Mouse (Mus musculus) heart, adult 2 months (tissue): ENCODE data around the gene Slpi. TPM values are rescaled to one million over a fixed set of nuclear protein-coding genes. Genes with fewer than 3 reads are reported as not detected.
A peak's percentile ranks its signal among the peaks of the same experiment; 100 is the strongest.
"Not testable (repeated sequence)": the region's sequence is repeated elsewhere in the genome, so short reads cannot be mapped to it uniquely, and the experiment has no call there.

Experiments
- DNase-seq, 2 experiments: peaks; one replicate each; pipeline ENCODE4 v3.0.0; 2021
- H3K27ac ChIP-seq: fragments of 200-600 bp; 2 replicates; pipeline ENCODE4 v1.8.1; 2022
- H3K27me3 ChIP-seq: fragments of 200-500 bp; 2 replicates; pipeline ENCODE4 v1.6.1; 2012; ENCODE audit warnings: mild to moderate bottlenecking, low read length, inconsistent platforms, mixed read lengths; ENCODE audit not compliant: control insufficient read depth, insufficient read depth
- H3K36me3 ChIP-seq: fragments of 200-500 bp; 2 replicates; pipeline ENCODE4 v1.6.1; 2012; ENCODE audit warnings: low read length, inconsistent platforms; ENCODE audit not compliant: control insufficient read depth, insufficient read depth
- H3K4me1 ChIP-seq: fragments of 200-500 bp; 2 replicates; pipeline ENCODE4 v1.6.1; 2011; ENCODE audit warnings: low read length; ENCODE audit not compliant: control insufficient read depth, insufficient read depth
- H3K4me3 ChIP-seq: fragments of 200-600 bp; 2 replicates; pipeline ENCODE4 v1.8.1; 2022
- H3K79me2 ChIP-seq: fragments of 200-500 bp; replicated peaks from 2 replicates; pipeline ENCODE4 v1.6.1; 2012; ENCODE audit warnings: mild to moderate bottlenecking, inconsistent platforms, low read length, moderate library complexity, mixed read lengths; ENCODE audit not compliant: control insufficient read depth, insufficient read depth
- H3K9ac ChIP-seq: fragments of 200-500 bp; 2 replicates; pipeline ENCODE4 v1.6.1; 2012; ENCODE audit warnings: low read depth, mild to moderate bottlenecking, control low read depth, inconsistent platforms, low read length, mixed read lengths
- CTCF ChIP-seq: fragments of 200-600 bp; IDR thresholded peaks from 2 replicates; pipeline ENCODE4 v1.8.1; 2022; ENCODE audit warnings: antibody characterized with exemption, mild to moderate bottlenecking, moderate library complexity
- EP300 ChIP-seq: fragments of 200-500 bp; IDR thresholded peaks from 2 replicates; pipeline ENCODE4 v1.6.1; 2011; ENCODE audit warnings: low read depth, low read length, control low read depth; ENCODE audit not compliant: insufficient read depth
- POLR2A ChIP-seq: fragments of 200-500 bp; IDR thresholded peaks from 2 replicates; pipeline ENCODE4 v1.6.1; 2011; ENCODE audit warnings: mild to moderate bottlenecking, low read depth, low read length, control low read depth; ENCODE audit not compliant: insufficient read depth
- WGBS: fragments of 180-500 bp; shearing (Covaris S2); methylation state at CpG from one replicate; pipeline ENCODE4 v1.1.7; 2018; 5-methylcytosine and 5-hydroxymethylcytosine counted together
- intact Hi-C: fragments of 180-260 bp; cut with DNase I; formaldehyde crosslinking; loops from one replicate; pipeline ENCODE4 v1.15.1; 2025
- polyA plus RNA-seq: library from polyadenylated mRNA; depleted of rRNA; stranded (reverse); fragments of >200 nt; gene quantifications from 2 replicates; pipeline ENCODE4 v1.2.3, GENCODE M21; 2012
- total RNA-seq, 2 experiments: library from RNA; stranded (reverse); gene quantifications; 2 replicates each; pipeline ENCODE4 v1.2.3; 2021

Slpi gene
- total and polyA plus RNA-seq, 3 experiments, result 8.3 to 26.4 (median 10.9) TPM

GRCm38 (mm10) chr2:164356177-164356967, 32.5 kb downstream of the Slpi start:
- no peak overlapping the region for H3K9ac ChIP-seq
- no peak overlapping the region for H3K27ac ChIP-seq
- no peaks in the 10 kb centered on the region for H3K4me1 ChIP-seq
- intact Hi-C loops, result no loop called here
- TF ChIP-seq CTCF, result no peak
- TF ChIP-seq POLR2A, result no peak
- no peak for TF ChIP-seq EP300
- no peak overlapping the region for H3K4me3 ChIP-seq
- H3K36me3 ChIP-seq, result no peaks in the 10 kb centered on the region
- DNase-seq, result no peak
- 0 out of 2 replicates have a peak, but pooled peaks cover 2% of the 10 kb centered on the region for H3K27me3 ChIP-seq
- WGBS, result 74% methylated on average over 11 of the region's 11 CpGs
- no peaks in the 10 kb centered on the region for H3K79me2 ChIP-seq

- intact Hi-C loops, result no loop called here
- Histone ChIP-seq H3K9ac (no peak overlapping the region), H3K4me3 (no peak overlapping the region), H3K36me3 (no peaks in the 10 kb centered on the region), H3K27me3 (no peaks in the 10 kb centered on the region), H3K79me2 (no peaks in the 10 kb centered on the region), H3K27ac (no peak overlapping the region), H3K4me1 (no peaks in the 10 kb centered on the region)
- WGBS, result 87% methylated on average over 11 of the region's 11 CpGs
- TF ChIP-seq POLR2A (no peak), CTCF (no peak), EP300 (no peak)
- no peak for DNase-seq
These were observed 35.5 kb downstream of the Slpi start for GRCm38 (mm10) chr2:164353356-164353755.

DNA sequence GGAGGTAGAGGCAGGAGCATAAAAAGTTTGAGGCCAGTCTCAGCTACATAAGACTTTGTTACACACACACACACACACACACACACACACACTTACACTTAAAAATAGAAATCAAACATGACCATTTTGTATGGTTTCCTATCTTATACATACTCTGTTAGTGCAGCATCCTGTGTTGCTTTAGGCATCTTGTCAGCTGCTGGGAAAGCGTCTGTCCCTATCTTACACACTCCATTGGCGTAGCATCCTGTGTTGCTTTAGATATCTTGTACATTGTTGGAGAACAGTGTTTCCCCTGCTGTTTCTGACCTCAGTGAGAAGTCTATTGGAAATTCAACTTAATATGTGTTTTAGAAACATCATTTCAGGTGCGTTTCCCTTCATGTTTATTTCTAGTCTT, 36.2 kb downstream of the Slpi start:
- no peaks in the 10 kb centered on the region for H3K36me3 ChIP-seq
- no peaks in the 10 kb centered on the region for H3K79me2 ChIP-seq
- intact Hi-C loops, result no loop called here
- H3K9ac ChIP-seq, result no peak overlapping the region
- H3K27me3 ChIP-seq, result no peaks in the 10 kb centered on the region
- 44% methylated on average over 3 of the region's 3 CpGs for WGBS
- H3K4me1 ChIP-seq, result no peaks in the 10 kb centered on the region
- no peak for TF ChIP-seq POLR2A
- TF ChIP-seq EP300, result no peak
- TF ChIP-seq CTCF, result no peak
- H3K4me3 ChIP-seq, result no peak overlapping the region
- no peak for DNase-seq
- no peak overlapping the region for H3K27ac ChIP-seq

GRCm38 (mm10) chr2:164348980-164349379, 39.9 kb downstream of the Slpi start:
- no peaks in the 10 kb centered on the region for H3K27me3 ChIP-seq
- no peaks in the 10 kb centered on the region for H3K4me1 ChIP-seq
- H3K27ac ChIP-seq, result no peak overlapping the region
- no peaks in the 10 kb centered on the region for H3K36me3 ChIP-seq
- H3K79me2 ChIP-seq, result no peaks in the 10 kb centered on the region
- DNase-seq, result no peak
- WGBS, result 88% methylated on average over 3 of the region's 3 CpGs
- peak; percentile 53 for TF ChIP-seq CTCF
- TF ChIP-seq EP300, result no peak
- no peak for TF ChIP-seq POLR2A
- no peak overlapping the region for H3K4me3 ChIP-seq
- intact Hi-C loops, result loop anchor here (10.0 kb wide), 2 partner anchors 214 to 244 kb away; no protein-coding TSS in a partner anchor
- no peak overlapping the region for H3K9ac ChIP-seq

- not testable (repeated sequence) for H3K4me3 ChIP-seq, H3K4me1 ChIP-seq, H3K27me3 ChIP-seq, H3K27ac ChIP-seq, H3K79me2 ChIP-seq, H3K36me3 ChIP-seq, H3K9ac ChIP-seq, DNase-seq
- intact Hi-C loops, result loop anchor here (10.0 kb wide), 2 partner anchors 213 to 243 kb away; no protein-coding TSS in a partner anchor
- peak; percentile 12; the same call in 1 of the 2 replicates for TF ChIP-seq CTCF
These were observed 41.2 kb downstream of the Slpi start for GRCm38 (mm10) chr2:164347697-164348096.

GRCm38 (mm10) chr2:164343732-164344131, 45.2 kb downstream of the Slpi start:
- TF ChIP-seq CTCF, result peak; percentile 56
- H3K4me1 ChIP-seq, H3K27me3 ChIP-seq, H3K9ac ChIP-seq, H3K79me2 ChIP-seq, H3K36me3 ChIP-seq, H3K27ac ChIP-seq, DNase-seq, H3K4me3 ChIP-seq: not testable (repeated sequence)
- 62% methylated on average over 1 of the region's 1 CpGs for whole genome bisulfite sequencing
- intact Hi-C loops, result loop anchor here (10.0 kb wide), 2 partner anchors 209 to 239 kb away; no protein-coding TSS in a partner anchor

DNA sequence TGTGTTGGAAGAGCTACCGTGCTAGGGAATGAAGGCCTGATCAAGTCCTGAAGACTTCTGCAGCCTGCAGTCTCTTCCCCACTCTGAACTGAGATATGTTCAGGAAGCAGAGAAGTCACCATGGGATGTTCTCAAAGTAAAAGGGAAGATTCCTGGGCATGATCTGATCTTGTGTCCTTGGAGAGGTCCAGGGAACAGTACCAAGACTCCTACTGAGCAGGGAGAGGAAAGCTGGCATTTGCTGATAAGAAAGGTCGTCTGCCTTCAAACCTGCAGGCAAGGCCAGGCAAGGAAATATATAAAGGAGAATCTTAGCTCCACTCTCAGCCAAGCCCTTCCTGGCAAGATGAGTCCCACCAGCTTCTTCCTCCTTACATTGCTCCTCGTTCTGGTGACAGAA, 56.5 kb downstream of the Slpi start, which contains the start of gene Svs5:
Gene Svs5 (plus strand): TSS at position 301 of the 400 bp plus-strand sequence.
- H3K79me2 ChIP-seq, intact Hi-C loops, DNase-seq, H3K27ac ChIP-seq, H3K4me3 ChIP-seq, H3K9ac ChIP-seq, H3K36me3 ChIP-seq, H3K4me1 ChIP-seq, H3K27me3 ChIP-seq: not testable (repeated sequence)
- 47% methylated on average over 3 of the region's 3 CpGs for WGBS
